Mouse (Mus musculus) bone marrow, adult 2 months (tissue): Measurements from ENCODE around the gene Rnf111.
"Not testable (repeated sequence)": the region's sequence is repeated elsewhere in the genome, so short reads cannot be mapped to it uniquely, and the experiment has no call there.

ENCODE experiments used
- CTCF ChIP-seq: fragments of 200-500 bp; IDR thresholded peaks from 2 replicates; pipeline ENCODE4 v1.5.1; 2011; ENCODE audit warnings: low read length, control low read depth; ENCODE audit not compliant: control insufficient read depth, insufficient read depth
- POLR2A ChIP-seq: fragments of 200-500 bp; IDR thresholded peaks from 2 replicates; pipeline ENCODE4 v1.6.1; 2011; ENCODE audit warnings: low read depth, mild to moderate bottlenecking, control low read depth, low read length, borderline replicate concordance; ENCODE audit not compliant: control insufficient read depth

DNA sequence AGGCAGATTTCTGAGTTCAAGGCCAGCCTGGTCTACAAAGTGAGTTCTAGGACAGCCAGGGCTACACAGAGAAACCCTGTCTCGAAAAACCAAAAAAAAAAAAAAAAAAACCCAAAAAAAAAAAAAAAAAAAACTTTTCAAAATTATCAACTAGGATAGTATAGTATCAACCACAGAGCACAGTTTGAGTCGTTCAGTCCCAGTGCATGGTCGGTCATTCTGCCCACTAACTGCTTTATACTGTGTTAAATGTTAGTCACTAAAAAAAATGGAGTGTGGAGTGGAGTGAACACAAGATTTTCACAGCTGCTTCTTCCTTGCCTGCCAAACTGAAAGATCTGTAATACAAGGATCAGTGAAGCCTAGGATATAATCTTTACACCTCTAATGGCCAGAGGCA, 43.1 kb upstream of the Rnf111 start:
- not testable (repeated sequence) for TF ChIP-seq CTCF, POLR2A
